Mouse (Mus musculus): Measurements from ENCODE around the gene Pacsin3.
A peak's percentile ranks its signal among the peaks of the same experiment; 100 is the strongest.

DNA sequence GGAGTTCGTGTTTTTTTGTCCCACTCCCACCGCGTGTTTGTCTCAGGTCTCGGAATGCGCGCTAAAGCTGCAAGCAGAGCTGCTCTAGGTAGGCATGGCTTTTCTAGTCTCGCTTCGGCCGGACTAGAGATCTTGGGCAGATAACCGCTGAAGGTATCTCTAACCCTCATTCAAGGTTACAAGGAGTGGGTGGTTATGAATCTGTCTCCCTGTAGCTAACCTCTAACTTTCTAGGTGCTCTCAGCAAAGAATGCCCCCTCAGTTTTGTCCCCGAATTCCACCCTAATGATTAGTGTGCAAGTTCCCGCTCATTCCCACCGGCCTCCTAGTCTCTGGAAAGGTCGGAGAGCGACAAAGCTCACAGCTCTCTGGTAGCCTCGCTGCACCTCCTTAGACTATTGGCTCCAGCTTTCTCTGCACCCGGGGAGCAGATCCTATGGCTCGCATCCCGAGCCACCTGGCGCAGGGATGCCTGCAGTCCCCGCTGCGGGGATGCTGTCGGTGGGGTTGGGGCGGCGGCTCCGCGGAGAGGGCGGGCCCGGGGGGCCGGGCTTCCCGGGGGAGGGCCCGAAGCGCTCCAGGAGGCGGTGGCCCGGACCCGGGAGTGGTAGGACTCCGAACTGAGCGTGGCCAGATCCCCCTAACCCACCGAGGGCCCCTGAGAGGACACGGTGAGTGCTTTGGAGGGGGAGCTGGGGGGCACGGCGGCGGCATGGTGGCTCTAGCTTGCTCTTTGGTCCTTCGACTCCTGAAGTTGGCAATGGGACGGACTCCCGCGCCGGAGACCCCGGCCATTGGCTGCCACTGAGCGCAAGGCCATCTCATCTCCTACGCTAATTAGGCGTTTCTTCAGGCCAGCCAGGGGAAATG is 737 bp downstream of the Pacsin3 start:
- TF ChIP-seq CTCF (IDR thresholded peaks at IDR 0.05; ENCODE audit: low read depth, low read length) (no peak), POLR2A (IDR thresholded peaks at IDR 0.05; ENCODE audit: extremely low read depth, insufficient read depth, low read length) (0 out of 2 replicates have a peak, but pooled peaks have one; percentile 34)

Measured in liver, adult 2 months (tissue).